Mouse (Mus musculus): ENCODE measurements around the gene Abcb11. TPM values are rescaled to one million over a fixed set of nuclear protein-coding genes. Genes with fewer than 3 reads are reported as not detected.

The Abcb11 gene
- polyA plus RNA-seq, 1 experiment from 2014 or later = not detected

- Histone ChIP-seq H3K4me1 (no peaks in the 10 kb centered on the region), H3K9ac (no peak overlapping the region), H3K4me3 (no peak overlapping the region), H3K27ac (no peak overlapping the region), H3K9me3 (no peaks in the 10 kb centered on the region), H3K4me2 (no peak overlapping the region), H3K36me3 (no peaks in the 10 kb centered on the region), H3K27me3 (no peaks in the 10 kb centered on the region)
- no peak for ATAC-seq (ENCODE audit: insufficient number of reproducible peaks, low FRiP score, low TSS enrichment, low read depth)
- WGBS = 87% methylated on average over 1 of the region's 1 CpGs
These were observed 95.3 kb downstream of the Abcb11 start for GRCm38 (mm10) chr2:69247081-69247480.

DNA sequence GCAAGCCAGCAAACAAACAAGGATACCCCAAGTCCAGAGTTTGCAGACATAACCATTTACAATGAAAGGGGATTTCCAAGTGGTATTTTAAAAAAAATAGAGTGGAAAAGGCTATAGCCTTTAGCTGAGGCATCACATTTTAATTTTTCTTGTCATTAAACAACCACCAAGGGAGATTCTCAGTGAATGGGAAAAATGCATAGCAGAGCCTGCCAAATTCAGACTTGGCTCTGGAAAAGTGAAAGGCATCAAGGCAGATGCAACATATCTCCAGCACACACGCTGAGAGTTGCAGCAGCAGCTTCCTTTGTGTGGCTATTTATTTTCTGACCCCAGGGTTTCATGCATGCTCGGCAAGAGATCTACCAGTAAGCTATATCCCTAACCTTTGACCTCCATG, 97.5 kb downstream of the Abcb11 start:
- no peak overlapping the region for H3K27ac ChIP-seq
- H3K9me3 ChIP-seq = no peaks in the 10 kb centered on the region
- WGBS = 35% methylated on average over 2 of the region's 2 CpGs
- H3K4me3 ChIP-seq = no peak overlapping the region
- H3K27me3 ChIP-seq = no peaks in the 10 kb centered on the region
- no peaks in the 10 kb centered on the region for H3K4me1 ChIP-seq
- no peak overlapping the region for H3K9ac ChIP-seq
- H3K4me2 ChIP-seq = no peak overlapping the region
- no peaks in the 10 kb centered on the region for H3K36me3 ChIP-seq
- no peak for ATAC-seq (ENCODE audit: insufficient number of reproducible peaks, low FRiP score, low TSS enrichment, low read depth)

DNA sequence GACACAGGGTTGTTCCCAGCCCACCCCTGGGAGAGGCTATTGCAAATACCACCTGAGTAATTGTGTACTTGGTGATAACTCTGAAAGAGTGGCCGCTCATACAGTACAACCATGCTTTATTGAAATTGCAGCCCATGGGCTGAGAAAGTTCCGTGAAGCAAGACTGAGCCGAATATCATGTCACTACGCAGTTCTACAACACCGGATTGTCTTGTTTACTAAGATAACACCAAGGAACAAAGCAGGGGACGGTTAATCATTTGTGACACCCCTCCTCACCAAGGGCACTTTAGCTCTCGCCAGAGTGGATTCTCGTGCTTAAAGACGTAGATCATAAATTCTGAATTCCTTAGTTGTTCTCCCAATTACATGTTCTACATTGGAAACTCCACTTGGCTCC, 103.1 kb downstream of the Abcb11 start:
- H3K9ac ChIP-seq = no peak overlapping the region
- ATAC-seq (ENCODE audit: insufficient number of reproducible peaks, low FRiP score, low TSS enrichment, low read depth) = no peak
- WGBS = 78% methylated on average over 9 of the region's 9 CpGs
- no peak overlapping the region for H3K4me3 ChIP-seq
- H3K4me1 ChIP-seq = no peaks in the 10 kb centered on the region
- no peak overlapping the region for H3K27ac ChIP-seq
- H3K9me3 ChIP-seq = no peaks in the 10 kb centered on the region
- H3K27me3 ChIP-seq = no peaks in the 10 kb centered on the region
- H3K4me2 ChIP-seq = no peak overlapping the region
- H3K36me3 ChIP-seq = no peaks in the 10 kb centered on the region

DNA sequence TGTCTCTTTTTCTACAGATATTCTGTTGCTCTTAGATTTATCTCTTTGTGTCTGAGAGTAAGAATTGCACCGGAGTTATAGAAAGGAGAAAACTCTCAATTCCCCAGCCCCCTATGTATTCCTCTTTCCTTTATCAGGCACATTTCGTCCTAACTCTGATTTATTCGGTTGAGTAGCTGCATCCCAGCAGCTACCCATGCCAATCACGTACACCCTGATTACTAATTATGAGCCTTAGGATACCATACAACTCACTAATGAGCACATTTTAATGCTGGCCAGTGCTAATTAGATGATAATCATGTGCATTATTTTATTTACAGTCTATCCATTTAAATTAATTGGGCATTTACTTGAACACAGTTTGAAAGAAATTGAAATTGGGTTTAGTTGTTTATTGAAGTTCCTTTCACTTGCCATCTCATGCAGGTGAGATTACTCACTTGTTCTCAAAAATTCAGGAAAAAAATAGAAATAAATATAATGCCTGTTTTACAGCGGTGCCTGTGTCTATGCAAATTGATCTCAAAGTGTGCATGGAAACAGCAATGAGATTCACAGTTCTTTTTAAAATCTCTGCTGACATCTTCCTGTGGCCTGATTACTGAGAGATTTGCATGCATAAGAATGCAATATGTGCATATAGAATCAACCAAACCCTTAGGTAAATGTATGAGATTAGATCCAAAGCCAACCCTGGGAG, 107.3 kb downstream of the Abcb11 start:
- H3K9me3 ChIP-seq = no peaks in the 10 kb centered on the region
- WGBS = 77% methylated on average over 5 of the region's 5 CpGs
- no peak overlapping the region for H3K4me3 ChIP-seq
- ATAC-seq (ENCODE audit: insufficient number of reproducible peaks, low FRiP score, low TSS enrichment, low read depth) = no peak
- no peak overlapping the region for H3K27ac ChIP-seq
- H3K36me3 ChIP-seq = no peaks in the 10 kb centered on the region
- no peak overlapping the region for H3K9ac ChIP-seq
- H3K4me2 ChIP-seq = no peak overlapping the region
- no peaks in the 10 kb centered on the region for H3K4me1 ChIP-seq
- H3K27me3 ChIP-seq = no peaks in the 10 kb centered on the region

GRCm38 (mm10) chr2:69232101-69232500, 110.3 kb downstream of the Abcb11 start:
- Histone ChIP-seq H3K36me3 (no peaks in the 10 kb centered on the region), H3K27ac (no peak overlapping the region), H3K4me3 (no peak overlapping the region), H3K4me2 (no peak overlapping the region), H3K9ac (no peak overlapping the region), H3K9me3 (no peaks in the 10 kb centered on the region), H3K4me1 (no peaks in the 10 kb centered on the region), H3K27me3 (no peaks in the 10 kb centered on the region)
- no peak for ATAC-seq (ENCODE audit: insufficient number of reproducible peaks, low FRiP score, low TSS enrichment, low read depth)

GRCm38 (mm10) chr2:69230137-69230536, 112.3 kb downstream of the Abcb11 start:
- ATAC-seq (ENCODE audit: insufficient number of reproducible peaks, low FRiP score, low TSS enrichment, low read depth) = no peak
- WGBS = 84% methylated on average over 2 of the region's 2 CpGs

GRCm38 (mm10) chr2:69228635-69229034, 113.8 kb downstream of the Abcb11 start:
- ATAC-seq (ENCODE audit: insufficient number of reproducible peaks, low FRiP score, low TSS enrichment, low read depth) = no peak
- WGBS = 86% methylated on average over 6 of the region's 6 CpGs
- Histone ChIP-seq H3K9me3 (no peaks in the 10 kb centered on the region), H3K4me2 (no peak overlapping the region), H3K4me3 (no peak overlapping the region), H3K9ac (no peak overlapping the region), H3K27me3 (no peaks in the 10 kb centered on the region), H3K36me3 (no peaks in the 10 kb centered on the region), H3K4me1 (no peaks in the 10 kb centered on the region), H3K27ac (no peak overlapping the region)

More at GRCm38 (mm10) chr2:69230137-69230536, 112.3 kb downstream of the Abcb11 start:
- no peak overlapping the region for H3K4me3 ChIP-seq
- H3K4me1 ChIP-seq = no peaks in the 10 kb centered on the region
- no peaks in the 10 kb centered on the region for H3K27me3 ChIP-seq
- H3K9me3 ChIP-seq = no peaks in the 10 kb centered on the region
- no peaks in the 10 kb centered on the region for H3K36me3 ChIP-seq
- no peak overlapping the region for H3K4me2 ChIP-seq
- H3K9ac ChIP-seq = no peak overlapping the region
- H3K27ac ChIP-seq = no peak overlapping the region

DNA sequence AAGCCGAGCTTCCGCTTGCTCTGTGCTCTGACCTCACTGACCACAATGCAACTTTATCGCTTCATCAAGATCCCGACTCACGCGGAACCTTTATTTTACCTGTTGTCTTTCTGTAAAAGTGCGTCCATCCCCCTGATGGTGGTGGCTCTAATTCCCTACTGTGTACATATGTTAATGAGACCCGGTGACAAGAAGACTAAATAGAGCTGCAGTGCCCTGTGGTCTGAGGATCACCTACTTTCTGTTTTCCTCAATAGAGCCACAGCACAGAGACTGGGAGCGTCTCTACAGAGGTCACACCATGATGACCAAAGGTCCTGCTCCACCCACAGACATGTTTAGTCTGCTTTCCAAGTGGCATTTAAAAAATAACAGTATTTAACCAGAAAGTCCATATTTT, 115.5 kb downstream of the Abcb11 start:
- Histone ChIP-seq H3K4me1 (no peaks in the 10 kb centered on the region), H3K4me2 (no peak overlapping the region), H3K4me3 (no peak overlapping the region), H3K9me3 (no peaks in the 10 kb centered on the region), H3K27ac (no peak overlapping the region), H3K9ac (no peak overlapping the region), H3K36me3 (no peaks in the 10 kb centered on the region), H3K27me3 (no peaks in the 10 kb centered on the region)
- ATAC-seq (ENCODE audit: insufficient number of reproducible peaks, low FRiP score, low TSS enrichment, low read depth) = no peak
- 93% methylated on average over 9 of the region's 9 CpGs for WGBS

- H3K9ac ChIP-seq = no peak overlapping the region
- WGBS = 55% methylated on average over 2 of the region's 2 CpGs
- no peak overlapping the region for H3K4me2 ChIP-seq
- H3K27ac ChIP-seq = no peak overlapping the region
- H3K36me3 ChIP-seq = no peaks in the 10 kb centered on the region
- H3K9me3 ChIP-seq = no peaks in the 10 kb centered on the region
- no peaks in the 10 kb centered on the region for H3K4me1 ChIP-seq
- no peak for ATAC-seq (ENCODE audit: insufficient number of reproducible peaks, low FRiP score, low TSS enrichment, low read depth)
- H3K4me3 ChIP-seq = no peak overlapping the region
- H3K27me3 ChIP-seq = no peaks in the 10 kb centered on the region
These were observed 117.7 kb downstream of the Abcb11 start for GRCm38 (mm10) chr2:69224724-69225123.

GRCm38 (mm10) chr2:69222815-69223214, 119.6 kb downstream of the Abcb11 start:
- no peaks in the 10 kb centered on the region for H3K36me3 ChIP-seq
- no peak overlapping the region for H3K9ac ChIP-seq
- no peaks in the 10 kb centered on the region for H3K9me3 ChIP-seq
- H3K27ac ChIP-seq = no peak overlapping the region
- H3K4me1 ChIP-seq = no peaks in the 10 kb centered on the region
- H3K4me2 ChIP-seq = no peak overlapping the region
- 83% methylated on average over 10 of the region's 10 CpGs for WGBS
- ATAC-seq (ENCODE audit: insufficient number of reproducible peaks, low FRiP score, low TSS enrichment, low read depth) = no peak
- no peaks in the 10 kb centered on the region for H3K27me3 ChIP-seq
- H3K4me3 ChIP-seq = no peak overlapping the region

- Histone ChIP-seq H3K27ac (no peak overlapping the region), H3K4me2 (no peak overlapping the region), H3K4me1 (no peaks in the 10 kb centered on the region), H3K4me3 (no peak overlapping the region), H3K9me3 (no peaks in the 10 kb centered on the region), H3K27me3 (no peaks in the 10 kb centered on the region), H3K36me3 (no peaks in the 10 kb centered on the region), H3K9ac (no peak overlapping the region)
- WGBS = 72% methylated on average over 5 of the region's 5 CpGs
- ATAC-seq (ENCODE audit: insufficient number of reproducible peaks, low FRiP score, low TSS enrichment, low read depth) = no peak
These were observed 120.5 kb downstream of the Abcb11 start for GRCm38 (mm10) chr2:69221868-69222416.

DNA sequence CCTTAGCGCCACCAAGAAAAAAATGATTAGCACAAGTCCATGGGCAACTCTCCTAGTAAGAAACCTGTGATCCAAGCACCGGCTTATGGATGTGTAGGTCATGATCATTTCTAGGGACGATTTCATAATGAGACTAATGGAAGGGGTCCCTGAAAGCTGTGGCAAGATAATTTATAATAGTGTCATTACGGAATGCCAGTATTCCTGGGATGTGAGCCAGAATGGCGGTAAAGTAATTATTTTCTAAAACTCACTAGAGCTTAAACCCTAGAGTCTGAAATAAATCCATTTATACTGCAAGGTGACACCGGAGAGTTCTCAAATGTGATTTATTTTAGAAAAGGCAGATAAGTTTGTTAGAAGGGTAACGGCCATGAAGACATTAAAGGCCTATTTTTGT, 127.2 kb downstream of the Abcb11 start:
- WGBS = 64% methylated on average over 7 of the region's 7 CpGs
- H3K36me3 ChIP-seq = no peaks in the 10 kb centered on the region
- H3K4me3 ChIP-seq = no peak overlapping the region
- H3K4me1 ChIP-seq = no peaks in the 10 kb centered on the region
- no peak overlapping the region for H3K4me2 ChIP-seq
- H3K27me3 ChIP-seq = no peaks in the 10 kb centered on the region
- H3K9me3 ChIP-seq = no peaks in the 10 kb centered on the region
- no peak overlapping the region for H3K27ac ChIP-seq
- H3K9ac ChIP-seq = no peak overlapping the region
- ATAC-seq (ENCODE audit: insufficient number of reproducible peaks, low FRiP score, low TSS enrichment, low read depth) = no peak

DNA sequence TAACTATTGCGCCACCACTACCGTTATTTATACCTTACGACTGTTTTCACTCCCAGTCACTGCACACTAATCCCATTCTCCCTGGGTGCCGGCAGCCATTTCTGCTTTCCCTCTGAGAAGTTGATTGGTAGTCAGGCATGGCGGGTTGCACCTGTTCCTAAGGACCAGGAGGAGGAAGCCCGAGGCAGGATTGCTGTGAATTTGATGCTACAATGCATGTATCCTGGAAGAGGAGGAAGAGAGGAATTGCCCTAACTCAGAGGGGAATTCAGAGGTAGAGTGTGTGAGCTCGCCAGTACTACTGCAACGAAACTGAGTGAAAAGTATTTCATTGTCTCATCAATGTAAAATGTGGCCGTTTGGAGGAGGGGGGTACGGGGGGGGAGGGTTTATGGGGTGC, 129.8 kb downstream of the Abcb11 start:
- 59% methylated on average over 10 of the region's 10 CpGs for WGBS
- no peak overlapping the region for H3K4me2 ChIP-seq

More for the DNA sequence above, 129.8 kb downstream of the Abcb11 start:
- no peak overlapping the region for H3K9ac ChIP-seq
- H3K4me3 ChIP-seq = no peak overlapping the region
- H3K27ac ChIP-seq = no peak overlapping the region
- no peaks in the 10 kb centered on the region for H3K4me1 ChIP-seq
- no peaks in the 10 kb centered on the region for H3K36me3 ChIP-seq
- no peaks in the 10 kb centered on the region for H3K27me3 ChIP-seq
- H3K9me3 ChIP-seq = no peaks in the 10 kb centered on the region
- no peak for ATAC-seq (ENCODE audit: insufficient number of reproducible peaks, low FRiP score, low TSS enrichment, low read depth)

Measured in limb, embryonic 15.5 days (tissue).